Mouse (Mus musculus): ENCODE data around the gene Dlx3. TPM values are rescaled to one million over a fixed set of nuclear protein-coding genes. Genes with fewer than 3 reads are reported as not detected.

Gene Dlx3
- polyA plus RNA-seq, 1 experiment from 2014 or later: 3.0 TPM

- H3K4me2 ChIP-seq (ENCODE audit: low read depth, low read length): peak overlapping the region; percentile 87
- no peak; the same call in 1 of the 2 replicates for ATAC-seq (ENCODE audit: insufficient read depth, low FRiP score)
- H3K4me1 ChIP-seq (ENCODE audit: control insufficient read depth, insufficient read depth, low read length): peaks cover 23% of the 10 kb centered on the region
- peak overlapping the region; percentile 48 for H3K9ac ChIP-seq (ENCODE audit: low read length)
- no peaks in the 10 kb centered on the region for H3K9me3 ChIP-seq (replicated peaks; ENCODE audit: control insufficient read depth, low read length)
- H3K36me3 ChIP-seq (ENCODE audit: control insufficient read depth, insufficient read depth, low read length): no peaks in the 10 kb centered on the region
- H3K27ac ChIP-seq (ENCODE audit: low read length): no peak overlapping the region
- H3K27me3 ChIP-seq (ENCODE audit: control insufficient read depth, insufficient read depth, low read length): peaks cover 95% of the 10 kb centered on the region
- H3K4me3 ChIP-seq (replicated peaks; ENCODE audit: low read length): peak overlapping the region; percentile 49
- WGBS: under 1% methylated on average over 34 of the region's 34 CpGs
Measured at GRCm38 (mm10) chr11:95144946-95145483, 25.1 kb downstream of the Dlx3 start.

- Histone ChIP-seq H3K9me3 (replicated peaks; ENCODE audit: control insufficient read depth, low read length) (no peaks in the 10 kb centered on the region), H3K4me3 (replicated peaks; ENCODE audit: low read length) (peak within 1 kb of the TSS; percentile 49), H3K27ac (ENCODE audit: low read length) (no peak within 1 kb of the TSS), H3K9ac (ENCODE audit: low read length) (peak within 1 kb of the TSS; percentile 60), H3K27me3 (ENCODE audit: control insufficient read depth, insufficient read depth, low read length) (peaks cover 94% of the 10 kb centered on the region), H3K4me1 (ENCODE audit: control insufficient read depth, insufficient read depth, low read length) (peaks cover 23% of the 10 kb centered on the region), H3K36me3 (ENCODE audit: control insufficient read depth, insufficient read depth, low read length) (no peaks in the 10 kb centered on the region), H3K4me2 (ENCODE audit: low read depth, low read length) (peak within 1 kb of the TSS; percentile 87)
- WGBS: 1% methylated on average over 48 of the region's 48 CpGs
- ATAC-seq (ENCODE audit: insufficient read depth, low FRiP score): 0 out of 2 replicates have a peak, but pooled peaks have one; percentile 31
Measured at GRCm38 (mm10) chr11:95145851-95146403, 26.0 kb downstream of the Dlx3 start, which contains the start of gene Dlx4. Gene Dlx4 (minus strand): TSS chr11:95146263.

GRCm38 (mm10) chr11:95148754-95149153 is 28.8 kb downstream of the Dlx3 start:
- Histone ChIP-seq H3K4me1 (ENCODE audit: control insufficient read depth, insufficient read depth, low read length) (peaks cover 14% of the 10 kb centered on the region), H3K27ac (ENCODE audit: low read length) (no peak overlapping the region), H3K4me2 (ENCODE audit: low read depth, low read length) (no peak overlapping the region), H3K27me3 (ENCODE audit: control insufficient read depth, insufficient read depth, low read length) (peaks cover 84% of the 10 kb centered on the region), H3K9me3 (replicated peaks; ENCODE audit: control insufficient read depth, low read length) (no peaks in the 10 kb centered on the region), H3K9ac (ENCODE audit: low read length) (no peak overlapping the region), H3K4me3 (replicated peaks; ENCODE audit: low read length) (no peak overlapping the region), H3K36me3 (ENCODE audit: control insufficient read depth, insufficient read depth, low read length) (no peaks in the 10 kb centered on the region)
- WGBS: 4% methylated on average over 9 of the region's 9 CpGs
- no peak for ATAC-seq (ENCODE audit: insufficient read depth, low FRiP score)

GRCm38 (mm10) chr11:95149462-95150268 is 29.7 kb downstream of the Dlx3 start:
- H3K4me3 ChIP-seq (replicated peaks; ENCODE audit: low read length): no peak overlapping the region
- no peak overlapping the region for H3K27ac ChIP-seq (ENCODE audit: low read length)
- 3% methylated on average over 27 of the region's 27 CpGs for WGBS
- no peak overlapping the region for H3K4me2 ChIP-seq (ENCODE audit: low read depth, low read length)
- H3K4me1 ChIP-seq (ENCODE audit: control insufficient read depth, insufficient read depth, low read length): peaks cover 14% of the 10 kb centered on the region
- H3K9me3 ChIP-seq (replicated peaks; ENCODE audit: control insufficient read depth, low read length): no peaks in the 10 kb centered on the region
- no peaks in the 10 kb centered on the region for H3K36me3 ChIP-seq (ENCODE audit: control insufficient read depth, insufficient read depth, low read length)
- H3K27me3 ChIP-seq (ENCODE audit: control insufficient read depth, insufficient read depth, low read length): peaks cover 75% of the 10 kb centered on the region
- no peak overlapping the region for H3K9ac ChIP-seq (ENCODE audit: low read length)
- no peak for ATAC-seq (ENCODE audit: insufficient read depth, low FRiP score)

GRCm38 (mm10) chr11:95150269-95151049 is 30.5 kb downstream of the Dlx3 start:
- no peak for ATAC-seq (ENCODE audit: insufficient read depth, low FRiP score)
- Histone ChIP-seq H3K9me3 (replicated peaks; ENCODE audit: control insufficient read depth, low read length) (no peaks in the 10 kb centered on the region), H3K27ac (ENCODE audit: low read length) (no peak overlapping the region), H3K9ac (ENCODE audit: low read length) (no peak overlapping the region), H3K36me3 (ENCODE audit: control insufficient read depth, insufficient read depth, low read length) (no peaks in the 10 kb centered on the region), H3K27me3 (ENCODE audit: control insufficient read depth, insufficient read depth, low read length) (peaks cover 67% of the 10 kb centered on the region), H3K4me2 (ENCODE audit: low read depth, low read length) (no peak overlapping the region), H3K4me1 (ENCODE audit: control insufficient read depth, insufficient read depth, low read length) (peaks cover 9% of the 10 kb centered on the region), H3K4me3 (replicated peaks; ENCODE audit: low read length) (no peak overlapping the region; the same call in 1 of the 2 replicates)
- WGBS: 3% methylated on average over 33 of the region's 33 CpGs

GRCm38 (mm10) chr11:95153116-95153515 is 33.2 kb downstream of the Dlx3 start:
- Histone ChIP-seq H3K9ac (ENCODE audit: low read length) (no peak overlapping the region), H3K27ac (ENCODE audit: low read length) (no peak overlapping the region), H3K4me1 (ENCODE audit: control insufficient read depth, insufficient read depth, low read length) (no peaks in the 10 kb centered on the region; the same call in 1 of the 2 replicates), H3K9me3 (replicated peaks; ENCODE audit: control insufficient read depth, low read length) (no peaks in the 10 kb centered on the region), H3K4me3 (replicated peaks; ENCODE audit: low read length) (no peak overlapping the region), H3K27me3 (ENCODE audit: control insufficient read depth, insufficient read depth, low read length) (peaks cover 40% of the 10 kb centered on the region), H3K36me3 (ENCODE audit: control insufficient read depth, insufficient read depth, low read length) (no peaks in the 10 kb centered on the region), H3K4me2 (ENCODE audit: low read depth, low read length) (no peak overlapping the region)
- 41% methylated on average over 5 of the region's 5 CpGs for WGBS
- no peak for ATAC-seq (ENCODE audit: insufficient read depth, low FRiP score)

- Histone ChIP-seq H3K36me3 (ENCODE audit: control insufficient read depth, insufficient read depth, low read length) (no peaks in the 10 kb centered on the region), H3K27ac (ENCODE audit: low read length) (no peak overlapping the region), H3K4me2 (ENCODE audit: low read depth, low read length) (no peak overlapping the region), H3K9me3 (replicated peaks; ENCODE audit: control insufficient read depth, low read length) (no peaks in the 10 kb centered on the region), H3K9ac (ENCODE audit: low read length) (no peak overlapping the region), H3K4me3 (replicated peaks; ENCODE audit: low read length) (no peak overlapping the region), H3K27me3 (ENCODE audit: control insufficient read depth, insufficient read depth, low read length) (peaks cover 35% of the 10 kb centered on the region), H3K4me1 (ENCODE audit: control insufficient read depth, insufficient read depth, low read length) (no peaks in the 10 kb centered on the region; the same call in 1 of the 2 replicates)
- no peak for ATAC-seq (ENCODE audit: insufficient read depth, low FRiP score)
- 67% methylated on average over 5 of the region's 5 CpGs for WGBS
Measured at GRCm38 (mm10) chr11:95153681-95154080, 33.8 kb downstream of the Dlx3 start.

- Histone ChIP-seq H3K4me1 (ENCODE audit: control insufficient read depth, insufficient read depth, low read length) (no peaks in the 10 kb centered on the region), H3K27me3 (ENCODE audit: control insufficient read depth, insufficient read depth, low read length) (peaks cover 24% of the 10 kb centered on the region), H3K36me3 (ENCODE audit: control insufficient read depth, insufficient read depth, low read length) (no peaks in the 10 kb centered on the region), H3K9ac (ENCODE audit: low read length) (no peak overlapping the region), H3K4me2 (ENCODE audit: low read depth, low read length) (no peak overlapping the region), H3K4me3 (replicated peaks; ENCODE audit: low read length) (no peak overlapping the region), H3K9me3 (replicated peaks; ENCODE audit: control insufficient read depth, low read length) (no peaks in the 10 kb centered on the region), H3K27ac (ENCODE audit: low read length) (no peak overlapping the region)
- no peak for ATAC-seq (ENCODE audit: insufficient read depth, low FRiP score)
- 84% methylated on average over 2 of the region's 2 CpGs for WGBS
Measured at GRCm38 (mm10) chr11:95155511-95155910, 35.6 kb downstream of the Dlx3 start.
